Mouse (Mus musculus) limb, embryonic 13.5 days (tissue): ENCODE data around the gene Supt6. TPM values are rescaled to one million over a fixed set of nuclear protein-coding genes. Genes with fewer than 3 reads are reported as not detected.
A peak's percentile ranks its signal among the peaks of the same experiment; 100 is the strongest.

Experiments
- ATAC-seq: fragments of 200-750 bp; cut with Nextera tagmentation; 2 replicates; pipeline ENCODE4 v1.8.0; 2017; ENCODE audit warnings: low read depth, moderate number of reproducible peaks, moderate TSS enrichment; ENCODE audit not compliant: low FRiP score
- H3K27ac ChIP-seq: fragments of 300-500 bp; sonication (generic); 2 replicates; pipeline ENCODE4 v1.5.1; 2015; ENCODE audit warnings: inconsistent platforms, mild to moderate bottlenecking, moderate library complexity
- H3K27me3 ChIP-seq: fragments of 300-500 bp; sonication (generic); 2 replicates; pipeline ENCODE4 v1.6.1; 2015; ENCODE audit warnings: mild to moderate bottlenecking, inconsistent platforms
- H3K36me3 ChIP-seq: fragments of 300-500 bp; sonication (generic); 2 replicates; pipeline ENCODE4 v1.6.1; 2015; ENCODE audit warnings: inconsistent platforms, mild to moderate bottlenecking, moderate library complexity
- H3K4me1 ChIP-seq: fragments of 300-500 bp; sonication (generic); 2 replicates; pipeline ENCODE4 v1.6.1; 2015; ENCODE audit warnings: inconsistent platforms
- H3K4me2 ChIP-seq: fragments of 300-500 bp; sonication (generic); replicated peaks from 2 replicates; pipeline ENCODE4 v1.6.1; 2015; ENCODE audit warnings: inconsistent platforms, mild to moderate bottlenecking, moderate library complexity
- H3K4me3 ChIP-seq: fragments of 300-500 bp; sonication (generic); 2 replicates; pipeline ENCODE4 v1.5.1; 2015; ENCODE audit warnings: moderate library complexity, mild to moderate bottlenecking, inconsistent platforms
- H3K9ac ChIP-seq: fragments of 300-500 bp; sonication (generic); 2 replicates; pipeline ENCODE4 v1.6.1; 2015; ENCODE audit warnings: mild to moderate bottlenecking, inconsistent platforms
- H3K9me3 ChIP-seq: fragments of 300-500 bp; sonication (generic); 2 replicates; pipeline ENCODE4 v1.6.1; 2016; ENCODE audit warnings: inconsistent platforms
- WGBS: fragments of 180-500 bp; shearing (Covaris S2); methylation state at CpG from one replicate; pipeline ENCODE4 v1.1.7; 2015; 5-methylcytosine and 5-hydroxymethylcytosine counted together
- polyA plus RNA-seq: library from polyadenylated mRNA; unstranded; fragments of >200 nt; fragmentation: Nextera tagmentation; extraction: Ambion mirVana; gene quantifications from 2 replicates; pipeline ENCODE4 v1.2.1, GENCODE M21; 2015

The Supt6 gene
- polyA plus RNA-seq, 1 experiment from 2014 or later = 33.2 TPM

DNA sequence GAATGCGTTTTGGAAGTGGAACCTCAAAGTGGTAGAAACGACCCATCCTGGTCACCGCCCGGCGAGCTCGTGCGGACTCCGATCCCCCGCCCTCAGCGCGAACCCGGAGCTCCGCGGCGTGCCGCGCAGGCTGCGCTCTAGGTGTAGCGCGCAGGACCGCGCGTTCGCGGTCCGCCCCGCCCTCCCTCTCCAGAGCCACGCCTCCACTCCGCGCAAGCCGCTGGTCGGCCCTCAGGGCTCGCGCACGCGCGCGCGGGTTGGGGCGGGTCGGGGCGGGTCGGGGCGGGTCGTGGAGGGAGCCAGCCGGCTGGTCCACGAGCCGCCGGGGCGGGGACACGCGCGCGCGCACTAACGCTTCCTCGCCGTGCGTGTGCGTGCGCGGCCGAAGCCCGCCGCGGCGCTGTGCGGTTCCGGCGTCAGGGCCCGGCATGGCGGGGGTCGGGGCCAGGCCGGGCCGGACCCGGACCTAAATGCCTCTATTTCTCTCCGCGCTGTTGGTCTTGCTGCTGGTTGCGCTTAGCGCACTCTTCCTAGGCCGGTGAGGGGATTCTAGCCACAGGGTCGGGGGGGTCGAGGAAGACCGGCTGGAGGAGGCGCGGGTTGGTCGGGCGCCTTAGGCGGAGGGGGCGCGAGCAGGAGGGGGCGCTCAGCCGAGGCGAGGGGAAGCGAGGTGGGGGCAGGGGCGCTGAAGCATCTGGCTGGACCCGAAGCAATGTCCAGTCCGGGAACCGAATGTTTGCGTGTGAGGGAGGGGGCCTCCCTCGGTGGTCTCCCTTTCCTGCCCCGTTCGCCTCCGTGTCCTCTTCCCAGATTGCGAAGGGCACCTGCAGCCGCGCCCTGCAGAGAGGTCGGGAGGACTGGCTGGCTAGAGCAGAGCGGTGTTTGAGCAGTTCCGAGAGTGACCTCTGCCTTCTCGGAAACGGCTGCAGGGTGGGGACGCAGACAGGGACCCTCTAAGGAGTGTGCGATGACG is 15.9 kb upstream of the Supt6 start, which contains the start of gene 2610507B11Rik:
TSS of gene 2610507B11Rik (plus strand) at position 373 of the 973 bp plus-strand sequence.
- H3K9me3 ChIP-seq = no peaks in the 10 kb centered on the region
- H3K9ac ChIP-seq = peak within 1 kb of the TSS; percentile 87
- peak within 1 kb of the TSS; percentile 83 for H3K4me3 ChIP-seq
- under 1% methylated on average over 107 of the region's 115 CpGs for WGBS
- peaks cover 15% of the 10 kb centered on the region for H3K27me3 ChIP-seq
- peak; percentile 96 for ATAC-seq
- H3K4me2 ChIP-seq = peak within 1 kb of the TSS; percentile 81
- peaks cover 33% of the 10 kb centered on the region for H3K36me3 ChIP-seq
- H3K4me1 ChIP-seq = peaks cover 11% of the 10 kb centered on the region
- peak within 1 kb of the TSS; percentile 63 for H3K27ac ChIP-seq

DNA sequence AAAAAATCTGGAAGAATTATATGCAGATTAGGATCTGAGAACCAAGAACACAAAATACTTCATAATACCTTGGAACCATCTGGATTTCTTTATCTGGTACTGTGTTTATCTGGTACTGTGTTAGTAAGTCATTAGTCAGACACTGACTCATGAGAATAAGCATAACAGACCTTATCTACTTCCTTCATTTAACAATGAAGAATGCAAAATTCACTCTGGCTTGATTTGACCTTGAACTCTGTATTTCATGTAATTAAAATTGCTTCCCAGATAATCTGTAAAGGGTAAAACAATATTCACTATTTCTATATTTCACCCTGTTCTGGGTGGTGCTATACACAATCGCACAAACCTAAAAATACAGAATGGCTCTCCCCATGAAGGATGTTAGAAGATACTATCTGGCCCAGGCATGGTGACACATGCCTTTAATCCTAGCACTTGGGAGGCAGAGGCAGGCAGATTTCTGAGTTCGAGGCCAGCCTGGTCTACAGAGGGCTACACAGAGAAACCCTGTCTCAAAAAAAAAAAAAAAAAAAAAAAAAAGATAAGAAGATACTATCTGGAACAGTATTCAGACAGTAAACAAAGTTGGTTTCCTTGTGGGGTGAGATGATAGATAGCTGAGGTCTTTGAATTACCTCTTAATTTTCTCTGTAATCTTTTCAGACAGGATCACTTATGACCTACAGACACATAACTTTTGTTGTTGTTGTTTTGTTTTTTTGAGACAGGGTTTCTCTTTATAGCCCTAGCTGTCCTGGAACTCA is 14.9 kb upstream of the Supt6 start:
- Histone ChIP-seq H3K4me3 (peak overlapping the region; percentile 83), H3K9me3 (no peaks in the 10 kb centered on the region), H3K27ac (no peak overlapping the region), H3K36me3 (peaks cover 30% of the 10 kb centered on the region), H3K9ac (no peak overlapping the region; the same call in 1 of the 2 replicates), H3K4me1 (peaks cover 11% of the 10 kb centered on the region), H3K27me3 (peaks cover 15% of the 10 kb centered on the region), H3K4me2 (peak overlapping the region; percentile 81)
- no peak for ATAC-seq
- 97% methylated on average over 2 of the region's 2 CpGs for WGBS

DNA sequence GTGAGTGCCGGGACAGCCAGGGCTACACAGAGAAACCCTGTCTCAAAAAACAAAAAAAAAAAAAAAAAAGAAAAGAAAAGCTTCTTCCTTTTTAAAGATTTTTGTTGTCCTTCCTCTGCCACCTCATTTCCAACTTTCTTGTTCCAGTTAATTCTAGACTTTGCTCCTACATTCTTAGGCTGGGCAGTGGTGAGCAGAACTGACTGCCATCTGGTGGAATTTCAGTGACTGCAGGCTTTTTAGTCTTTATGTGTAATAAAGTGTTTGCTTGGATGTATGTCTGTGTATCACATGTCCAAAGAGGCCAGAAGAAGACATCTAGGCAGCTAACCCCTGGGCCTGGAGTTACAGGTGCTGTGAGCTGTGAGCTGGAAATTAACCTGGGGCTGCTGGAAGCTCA is 10.8 kb upstream of the Supt6 start:
- Histone ChIP-seq H3K9me3 (no peaks in the 10 kb centered on the region), H3K4me3 (no peak overlapping the region), H3K4me1 (no peaks in the 10 kb centered on the region), H3K27ac (no peak overlapping the region), H3K9ac (no peak overlapping the region), H3K36me3 (peaks cover 31% of the 10 kb centered on the region), H3K4me2 (no peak overlapping the region), H3K27me3 (peaks cover 15% of the 10 kb centered on the region)
- ATAC-seq = no peak
- 89% methylated on average over 1 of the region's 1 CpGs for WGBS

DNA sequence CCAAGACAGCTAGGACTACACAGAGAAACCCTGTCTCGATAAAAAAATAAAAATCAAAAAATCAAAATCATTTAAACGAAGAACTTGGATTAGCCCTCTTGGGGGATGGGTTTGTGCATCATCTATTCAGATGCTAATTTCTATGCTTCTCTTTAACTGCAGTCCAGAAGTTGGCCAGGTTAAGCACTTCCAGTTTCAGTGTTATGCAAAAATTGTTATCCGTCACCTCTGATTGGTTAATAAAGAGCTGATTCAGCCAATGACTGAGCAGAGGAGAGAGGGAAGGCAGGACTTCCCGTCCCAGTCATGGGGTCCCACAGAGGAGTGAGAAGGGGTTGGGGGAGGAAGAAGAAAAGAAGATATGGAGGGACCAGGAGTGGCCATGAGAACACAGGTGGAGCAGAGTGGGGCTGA is 1.9 kb upstream of the Supt6 start:
- Histone ChIP-seq H3K9ac (no peak overlapping the region), H3K4me3 (no peak overlapping the region), H3K27me3 (no peaks in the 10 kb centered on the region), H3K4me1 (peaks cover 32% of the 10 kb centered on the region), H3K36me3 (peaks cover 20% of the 10 kb centered on the region), H3K27ac (no peak overlapping the region), H3K9me3 (no peaks in the 10 kb centered on the region), H3K4me2 (peak overlapping the region; percentile 71; the same call in 1 of the 2 replicates)
- WGBS = 69% methylated on average over 4 of the region's 4 CpGs
- ATAC-seq = no peak

DNA sequence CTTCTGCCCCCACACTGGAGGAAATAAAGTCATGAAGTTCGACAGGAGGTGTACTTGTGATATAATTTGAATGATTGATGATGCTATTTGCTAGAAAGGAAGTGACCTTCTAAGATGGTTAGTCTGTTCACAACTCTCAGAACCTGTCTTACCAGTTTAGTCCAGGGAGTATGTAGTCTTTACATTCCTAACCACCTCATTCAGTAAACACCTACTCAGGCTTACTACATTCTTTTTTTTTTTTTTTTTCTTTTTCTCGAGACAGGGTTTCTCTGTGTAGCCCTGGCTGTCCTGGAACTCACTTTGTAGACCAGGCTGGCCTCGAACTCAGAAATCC is 1.2 kb upstream of the Supt6 start:
- Histone ChIP-seq H3K4me3 (peak overlapping the region; percentile 98), H3K36me3 (peaks cover 19% of the 10 kb centered on the region), H3K9me3 (no peaks in the 10 kb centered on the region), H3K9ac (0 out of 2 replicates have a peak overlapping the region, but pooled peaks have one; percentile 93), H3K27me3 (no peaks in the 10 kb centered on the region), H3K4me2 (peak overlapping the region; percentile 71), H3K4me1 (peaks cover 32% of the 10 kb centered on the region), H3K27ac (no peak overlapping the region)
- no peak for ATAC-seq
- 58% methylated on average over 3 of the region's 3 CpGs for WGBS

DNA sequence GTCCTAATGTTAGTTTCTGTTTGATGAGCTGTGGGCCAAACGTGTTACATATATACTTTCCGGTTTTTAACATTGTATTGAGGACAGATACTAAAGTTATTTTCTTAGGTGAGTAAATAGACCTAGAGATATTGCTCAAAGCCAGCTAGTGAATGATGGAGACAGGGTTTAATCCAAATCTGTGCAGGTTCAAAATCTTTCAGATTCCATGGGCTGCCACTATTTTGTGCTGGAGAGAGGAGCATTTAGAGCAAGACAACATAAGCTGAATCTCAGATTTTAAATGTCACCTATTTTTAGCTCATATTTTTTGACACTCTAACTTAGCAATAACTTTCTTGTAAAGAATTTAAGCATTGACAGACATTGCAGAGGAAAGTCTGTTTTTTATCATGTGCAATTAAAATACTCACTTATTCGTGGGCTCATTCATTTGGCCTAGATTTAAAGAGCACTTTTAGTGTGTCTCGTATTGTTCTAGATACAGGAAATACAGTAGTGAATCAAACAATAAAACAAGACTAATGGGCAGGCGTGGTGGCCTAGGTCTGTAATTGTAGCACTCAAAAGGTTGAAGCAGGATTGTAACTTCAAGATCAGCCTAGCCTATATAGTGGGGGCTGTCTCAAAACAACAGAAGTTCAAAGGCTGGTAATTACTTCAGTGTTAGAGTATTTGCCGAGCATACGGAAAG is 678 bp upstream of the Supt6 start:
- peak overlapping the region; percentile 71 for H3K4me2 ChIP-seq
- peak overlapping the region; percentile 98 for H3K4me3 ChIP-seq
- WGBS = 34% methylated on average over 7 of the region's 7 CpGs
- H3K27ac ChIP-seq = no peak overlapping the region; the same call in 1 of the 2 replicates
- H3K9ac ChIP-seq = peak overlapping the region; percentile 93; the same call in 1 of the 2 replicates
- H3K36me3 ChIP-seq = peaks cover 15% of the 10 kb centered on the region
- no peaks in the 10 kb centered on the region for H3K9me3 ChIP-seq
- H3K27me3 ChIP-seq = no peaks in the 10 kb centered on the region
- peaks cover 32% of the 10 kb centered on the region for H3K4me1 ChIP-seq
- ATAC-seq = no peak

DNA sequence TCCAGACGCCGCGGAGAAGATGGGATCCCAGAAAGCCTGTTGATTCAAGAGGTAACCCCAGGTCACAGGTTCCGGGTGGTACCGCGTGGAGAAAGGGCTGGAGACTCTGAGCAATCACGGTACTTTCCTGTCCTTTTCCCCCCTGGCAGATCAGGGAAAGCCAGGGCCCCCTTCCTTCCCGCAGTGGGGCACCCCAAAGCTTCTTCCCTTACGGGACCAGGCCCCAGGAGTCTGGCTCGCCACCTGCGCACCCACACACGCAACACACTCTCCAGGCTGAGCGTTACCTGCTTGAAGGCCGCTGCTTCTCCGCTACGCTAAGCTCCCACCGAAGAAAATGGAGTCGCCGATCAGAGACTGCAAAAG is 543 bp downstream of the Supt6 start:
- Histone ChIP-seq H3K27ac (peak overlapping the region; percentile 86; the same call in 1 of the 2 replicates), H3K36me3 (peaks cover 15% of the 10 kb centered on the region), H3K4me3 (peak overlapping the region; percentile 98), H3K4me1 (peaks cover 32% of the 10 kb centered on the region), H3K27me3 (no peaks in the 10 kb centered on the region), H3K9me3 (no peaks in the 10 kb centered on the region), H3K4me2 (peak overlapping the region; percentile 71), H3K9ac (peak overlapping the region; percentile 93)
- ATAC-seq = no peak
- WGBS = under 1% methylated on average over 19 of the region's 19 CpGs

DNA sequence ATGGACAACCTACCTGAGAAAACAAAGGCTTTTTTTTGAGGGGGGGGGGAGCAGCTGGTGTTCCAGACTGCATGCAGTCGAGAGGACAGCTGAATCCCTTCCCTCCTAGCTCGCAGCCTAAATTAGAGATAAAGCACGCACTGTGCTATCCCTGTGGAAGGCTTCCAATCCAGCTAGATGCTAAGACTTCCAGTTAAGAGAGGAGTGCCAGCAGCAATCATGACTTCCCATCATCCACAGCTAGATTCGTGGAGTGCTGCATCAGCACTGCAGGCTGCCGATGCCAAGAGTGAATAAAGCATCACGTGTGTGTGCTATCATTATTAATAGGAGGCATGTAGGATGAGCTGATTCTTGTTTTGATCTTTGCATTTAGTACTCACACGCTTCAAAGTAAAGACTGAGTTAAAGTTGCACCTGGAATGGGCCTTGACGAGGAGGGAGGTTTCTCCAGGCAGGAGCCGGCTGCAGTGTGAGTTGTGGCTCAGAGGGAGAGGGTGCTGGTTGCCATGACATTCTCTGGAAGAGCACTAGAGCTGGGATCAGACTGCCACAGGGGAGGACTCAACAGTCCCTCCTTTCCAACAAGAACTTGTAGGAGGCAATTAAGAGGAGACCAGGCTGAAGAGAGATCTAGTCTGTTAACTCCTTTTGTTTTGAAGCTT is 5.5 kb downstream of the Supt6 start:
- WGBS = 87% methylated on average over 9 of the region's 9 CpGs
- ATAC-seq = no peak

DNA sequence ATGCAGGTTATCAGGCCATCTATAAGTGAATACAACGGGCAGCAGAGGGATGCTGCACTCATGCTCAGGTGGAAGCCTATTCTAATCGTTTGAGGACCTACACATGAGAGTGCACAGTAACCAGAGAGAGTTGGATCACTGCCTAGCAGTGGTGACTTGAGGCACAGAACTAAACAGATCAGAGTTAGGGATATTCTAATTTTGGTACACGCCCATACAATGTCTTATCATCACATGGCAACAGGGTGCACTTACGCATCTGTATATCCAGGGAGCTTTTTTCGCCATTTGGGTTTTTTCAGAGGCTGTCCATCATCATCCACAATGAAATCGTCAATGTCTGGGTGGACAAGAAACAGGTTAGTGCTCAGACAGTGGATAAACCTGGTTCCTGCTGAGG is 14.3 kb downstream of the Supt6 start:
- H3K27ac ChIP-seq = no peak overlapping the region
- H3K4me2 ChIP-seq = no peak overlapping the region
- no peaks in the 10 kb centered on the region for H3K27me3 ChIP-seq
- peaks cover 90% of the 10 kb centered on the region for H3K36me3 ChIP-seq
- no peak overlapping the region for H3K9ac ChIP-seq
- 92% methylated on average over 6 of the region's 6 CpGs for WGBS
- no peak for ATAC-seq
- H3K9me3 ChIP-seq = no peaks in the 10 kb centered on the region
- H3K4me1 ChIP-seq = no peaks in the 10 kb centered on the region
- no peak overlapping the region for H3K4me3 ChIP-seq

More for the DNA sequence above, 5.5 kb downstream of the Supt6 start:
- Histone ChIP-seq H3K4me2 (no peak overlapping the region), H3K4me1 (peaks cover 11% of the 10 kb centered on the region), H3K9ac (no peak overlapping the region), H3K4me3 (no peak overlapping the region), H3K36me3 (peaks cover 41% of the 10 kb centered on the region), H3K9me3 (no peaks in the 10 kb centered on the region), H3K27me3 (no peaks in the 10 kb centered on the region), H3K27ac (no peak overlapping the region)

DNA sequence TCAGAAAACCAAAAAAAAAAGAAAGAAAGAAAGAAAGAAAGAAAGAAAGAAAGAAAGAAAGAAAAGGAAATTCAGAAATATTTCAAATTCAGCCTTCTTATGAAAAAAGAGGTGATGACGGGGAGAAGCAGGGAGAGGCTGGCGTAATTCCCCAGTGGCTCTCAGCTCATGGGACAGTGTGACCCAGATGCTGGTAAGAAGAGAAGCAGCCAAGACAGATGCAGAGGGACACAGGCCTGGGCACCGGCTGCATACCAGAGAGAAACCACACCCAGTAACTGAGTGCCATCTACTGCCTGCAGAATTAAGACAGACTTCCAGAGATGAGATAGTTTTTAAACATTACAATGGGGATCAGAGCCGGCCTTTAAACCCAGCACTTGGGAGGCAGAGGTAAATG is 22.2 kb downstream of the Supt6 start:
- Histone ChIP-seq H3K4me1 (no peaks in the 10 kb centered on the region), H3K4me3 (no peak overlapping the region), H3K27me3 (no peaks in the 10 kb centered on the region), H3K9ac (no peak overlapping the region), H3K36me3 (peaks cover 98% of the 10 kb centered on the region), H3K4me2 (no peak overlapping the region), H3K27ac (no peak overlapping the region), H3K9me3 (no peaks in the 10 kb centered on the region)
- WGBS = 91% methylated on average over 4 of the region's 4 CpGs
- ATAC-seq = no peak

DNA sequence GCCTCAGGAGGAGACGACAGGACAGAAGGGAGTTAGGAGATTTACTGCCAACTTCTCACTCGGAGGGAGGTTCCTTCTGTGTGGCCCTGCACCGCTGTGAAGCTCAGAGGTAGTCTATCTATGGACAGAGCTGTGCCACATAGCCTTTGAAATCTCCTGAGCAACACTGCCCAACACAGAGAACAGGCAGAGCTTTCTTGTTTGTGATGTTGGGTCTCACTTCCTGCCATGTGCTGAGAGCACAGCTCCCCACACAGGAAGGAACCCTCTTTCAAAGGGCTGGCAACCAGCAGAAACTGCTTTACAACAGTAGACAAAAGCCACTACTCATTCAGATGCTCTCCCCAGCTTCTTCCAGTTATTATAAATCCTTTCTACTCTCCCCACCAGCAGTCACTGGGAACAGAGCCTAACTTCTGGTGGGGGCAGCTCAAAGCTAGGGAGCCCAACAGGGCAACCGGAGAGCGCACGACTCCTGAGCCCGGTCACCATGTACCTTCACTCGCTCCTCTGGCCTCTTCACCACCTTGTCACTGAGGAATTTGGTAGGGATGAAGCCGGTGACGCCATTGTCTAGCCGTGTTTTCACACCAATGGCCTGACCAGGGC is 30.0 kb downstream of the Supt6 start:
- Histone ChIP-seq H3K27me3 (no peaks in the 10 kb centered on the region), H3K4me2 (no peak overlapping the region), H3K9ac (no peak overlapping the region), H3K9me3 (no peaks in the 10 kb centered on the region), H3K4me1 (no peaks in the 10 kb centered on the region), H3K4me3 (no peak overlapping the region), H3K27ac (no peak overlapping the region), H3K36me3 (peaks cover 99% of the 10 kb centered on the region)
- ATAC-seq = no peak
- 86% methylated on average over 11 of the region's 11 CpGs for WGBS
